ENCODE assay signal across 11 mouse cellular contexts in genomic region chr2:158273646-158274045, GRCm38 (mm10). TPM values are rescaled to one million over a fixed set of nuclear protein-coding genes. Genes with fewer than 3 reads are reported as not detected.
DNase-seq lines count a peak whose midpoint lies in the region; ATAC-seq lines count a peak whose summit lies in the region.
"Had no signal": no experiment of that assay in that cellular context is flagged by ENCODE, and none has a peak within 500 bp of the region (broad histone marks: within the 10 kb centered on the region; RNA-seq: fewer than 3 reads in every experiment).

No protein-coding gene starts in this region.

- H3K27me3 ChIP-seq in lung, embryonic 16.5 days (ENCODE audit: control insufficient read depth, insufficient read depth, low read depth, low read length) = no peaks in the 10 kb centered on the region
- no peaks in the 10 kb centered on the region for H3K27me3 ChIP-seq in hindbrain, embryonic 12.5 days
- no peaks in the 10 kb centered on the region for H3K27me3 ChIP-seq in limb, embryonic 13.5 days

- 8% methylated on average over 2 of the region's 2 CpGs for WGBS in lung, embryonic 16.5 days
- 25% methylated on average over 2 of the region's 2 CpGs for WGBS in hindbrain, embryonic 12.5 days
- 16% methylated on average over 2 of the region's 2 CpGs for WGBS in limb, embryonic 13.5 days

- no peaks in the 10 kb centered on the region for H3K4me1 ChIP-seq in lung, embryonic 16.5 days (replicated peaks; ENCODE audit: control insufficient read depth, insufficient read depth, low read length)
- peaks cover 17% of the 10 kb centered on the region; the same call in 1 of the 2 replicates for H3K4me1 ChIP-seq in hindbrain, embryonic 12.5 days
- peaks cover 17% of the 10 kb centered on the region for H3K4me1 ChIP-seq in limb, embryonic 13.5 days

- no peak for DNase-seq in lung, postnatal 10 days
- DNase-seq in thymus, postnatal 25 days = peak; percentile 42
- DNase-seq in layer of hippocampus, adult 8-10 months (ENCODE audit: low spot score in 2 of 2) = no peak
- DNase-seq in layer of hippocampus, postnatal 10 days (ENCODE audit: low spot score in 2 of 2) = no peak
- DNase-seq: heart, adult 18-20 months had no signal

- H3K9ac ChIP-seq in lung, embryonic 16.5 days (ENCODE audit: low read length) = no peak overlapping the region
- H3K9ac ChIP-seq in hindbrain, embryonic 12.5 days = 0 out of 2 replicates have a peak overlapping the region, but pooled peaks have one; percentile 8
- H3K9ac ChIP-seq in limb, embryonic 13.5 days = no peak overlapping the region

- no peak overlapping the region for H3K4me3 ChIP-seq in lung, embryonic 16.5 days (ENCODE audit: low read length)
- H3K4me3 ChIP-seq in hindbrain, embryonic 12.5 days = no peak overlapping the region
- H3K4me3 ChIP-seq in limb, embryonic 13.5 days = no peak overlapping the region

- H3K4me2 ChIP-seq in lung, embryonic 16.5 days (ENCODE audit: low read depth, low read length) = no peak overlapping the region
- no peak overlapping the region for H3K4me2 ChIP-seq in hindbrain, embryonic 12.5 days (replicated peaks)
- no peak overlapping the region for H3K4me2 ChIP-seq in limb, embryonic 13.5 days (replicated peaks)

- ATAC-seq in lung, embryonic 16.5 days (ENCODE audit: low read depth) = peak; percentile 55
- ATAC-seq in hindbrain, embryonic 12.5 days (ENCODE audit: low FRiP score) = no peak
- no peak for ATAC-seq in limb, embryonic 13.5 days (ENCODE audit: low FRiP score, low read depth)

- H3K36me3 ChIP-seq in lung, embryonic 16.5 days (ENCODE audit: control insufficient read depth, insufficient read depth, low read length) = no peaks in the 10 kb centered on the region
- no peaks in the 10 kb centered on the region for H3K36me3 ChIP-seq in hindbrain, embryonic 12.5 days
- no peaks in the 10 kb centered on the region for H3K36me3 ChIP-seq in limb, embryonic 13.5 days

- H3K9me3 ChIP-seq in lung, embryonic 16.5 days (ENCODE audit: control insufficient read depth, low read length) = no peaks in the 10 kb centered on the region
- H3K9me3 ChIP-seq in hindbrain, embryonic 12.5 days (replicated peaks) = no peaks in the 10 kb centered on the region
- H3K9me3 ChIP-seq in limb, embryonic 13.5 days = no peaks in the 10 kb centered on the region

- H3K27ac ChIP-seq in lung, embryonic 16.5 days (ENCODE audit: low read length) = peak overlapping the region; percentile 26
- H3K27ac ChIP-seq in hindbrain, embryonic 12.5 days = 0 out of 2 replicates have a peak overlapping the region, but pooled peaks have one; percentile 35
- peak overlapping the region; percentile 85 for H3K27ac ChIP-seq in limb, embryonic 13.5 days

RNA-seq across cellular contexts. Expression of gene Bpi, which starts 15.8 kb away (rescaled TPM):
- not detected in 2 replicates for polyA plus RNA-seq in lung, embryonic 16.5 days (2015; fragmentation: Nextera tagmentation; extraction: Ambion mirVana)
- not detected in 2 replicates for polyA plus RNA-seq in hindbrain, embryonic 12.5 days (2016; fragmentation: Nextera tagmentation; extraction: Ambion mirVana)
- polyA plus RNA-seq in limb, embryonic 13.5 days (2015; fragmentation: Nextera tagmentation; extraction: Ambion mirVana) = not detected in 2 replicates
- not detected for total RNA-seq in layer of hippocampus, adult 8-10 months (2022)
- not detected for total RNA-seq in layer of hippocampus, postnatal 10 days (2021)
- total RNA-seq: heart, adult 18-20 months; MEL had no signal
- polyA plus RNA-seq: liver, embryonic 16.5 days; stomach, embryonic 16.5 days had no signal

RNA-seq across cellular contexts. Expression of gene Lbp, which starts 32.6 kb away (rescaled TPM):
- polyA plus RNA-seq in lung, embryonic 16.5 days (2015; fragmentation: Nextera tagmentation; extraction: Ambion mirVana) = 15.0 and 19.1 TPM in 2 replicates
- polyA plus RNA-seq in hindbrain, embryonic 12.5 days (2016; fragmentation: Nextera tagmentation; extraction: Ambion mirVana) = 3.9 and 5.0 TPM in 2 replicates
- 3.9 and 4.7 TPM in 2 replicates for polyA plus RNA-seq in limb, embryonic 13.5 days (2015; fragmentation: Nextera tagmentation; extraction: Ambion mirVana)
- total RNA-seq in layer of hippocampus, adult 8-10 months (2022) = 1 to 10 TPM; 2.1 to 2.9 (median 2.6) TPM
- 1 to 10 TPM; 2.6 to 4.3 TPM for total RNA-seq in layer of hippocampus, postnatal 10 days (2021)
- total RNA-seq: MEL had no signal

RNA-seq across cellular contexts. Expression of gene D630003M21Rik, which starts 44.6 kb away (rescaled TPM):
- 3.9 and 4.0 TPM in 2 replicates for polyA plus RNA-seq in lung, embryonic 16.5 days (2015; fragmentation: Nextera tagmentation; extraction: Ambion mirVana)
- 8.2 and 8.9 TPM in 2 replicates for polyA plus RNA-seq in hindbrain, embryonic 12.5 days (2016; fragmentation: Nextera tagmentation; extraction: Ambion mirVana)
- 16.4 and 17.4 TPM in 2 replicates for polyA plus RNA-seq in limb, embryonic 13.5 days (2015; fragmentation: Nextera tagmentation; extraction: Ambion mirVana)
- total RNA-seq in layer of hippocampus, adult 8-10 months (2022) = 1 to 10 TPM; 3.3 to 5.3 (median 4.5) TPM
- 1 to 10 TPM; 4.3 to 4.4 TPM for total RNA-seq in layer of hippocampus, postnatal 10 days (2021)
- total RNA-seq: MEL had no signal

Comparison
In these comparisons a context has a peak if more than half of its experiments do, and no peak if none do; other contexts are left out.
1. H3K27ac ChIP-seq: peak in every context shown above with its lines; median percentile 85 in limb, embryonic 13.5 days; 35 in hindbrain, embryonic 12.5 days; 26 in lung, embryonic 16.5 days.